Mouse (Mus musculus): Measurements from ENCODE around the gene Hsph1. TPM values are rescaled to one million over a fixed set of nuclear protein-coding genes. Genes with fewer than 3 reads are reported as not detected.
A peak's percentile ranks its signal among the peaks of the same experiment; 100 is the strongest.

Gene Hsph1
- polyA plus RNA-seq, 1 experiment from 2014 or later, result 104 TPM

DNA sequence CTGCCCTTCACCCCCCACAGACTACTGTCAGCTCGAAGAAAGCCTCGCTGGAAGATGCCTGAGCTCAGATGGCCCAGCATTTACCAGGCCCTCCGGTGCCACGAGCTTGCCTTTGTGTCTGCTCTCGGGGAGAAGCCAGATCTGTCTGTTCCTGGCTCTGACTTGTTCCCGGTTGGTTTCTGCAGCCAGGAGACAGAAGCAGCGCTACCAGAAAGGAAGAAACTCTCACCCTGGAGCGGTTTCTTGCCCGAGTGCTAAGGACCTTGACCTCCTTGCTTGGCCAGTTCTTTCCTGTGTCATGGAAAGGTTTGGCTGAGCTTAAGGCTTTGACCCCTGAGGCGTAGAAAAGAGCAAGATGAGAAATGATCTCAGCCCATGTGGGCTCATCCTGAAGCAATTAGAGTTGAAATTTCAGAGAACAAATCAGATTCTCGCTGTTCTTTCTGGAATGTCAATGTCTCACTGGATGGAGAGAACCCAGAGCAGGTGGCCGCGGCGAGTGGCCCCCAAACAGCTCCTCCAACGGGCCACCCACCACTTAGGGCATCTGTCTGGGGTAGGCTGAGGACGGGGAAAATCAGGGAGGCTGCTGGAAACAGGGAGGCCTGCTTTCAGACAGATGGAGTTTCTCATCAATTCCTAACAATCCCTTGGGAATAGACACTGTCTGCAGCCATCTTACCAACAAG is 24.6 kb downstream of the Hsph1 start:
- peak; percentile 24 for DNase-seq
- no peaks in the 10 kb centered on the region for H3K9me3 ChIP-seq (ENCODE audit: control insufficient read depth, low read length)
- no peaks in the 10 kb centered on the region for H3K27me3 ChIP-seq (ENCODE audit: control insufficient read depth, insufficient read depth, low read length)
- ATAC-seq (ENCODE audit: low FRiP score, low TSS enrichment), result no peak
- no peaks in the 10 kb centered on the region for H3K4me1 ChIP-seq (ENCODE audit: control insufficient read depth, insufficient read depth, low read length)
- H3K27ac ChIP-seq (replicated peaks; ENCODE audit: low read depth, low read length), result no peak overlapping the region
- WGBS, result 62% methylated on average over 16 of the region's 16 CpGs
- no peak overlapping the region for H3K4me3 ChIP-seq (replicated peaks; ENCODE audit: low read depth, low read length)
- no peak overlapping the region for H3K9ac ChIP-seq (replicated peaks; ENCODE audit: low read length)
- H3K4me2 ChIP-seq (ENCODE audit: low read length), result no peak overlapping the region
- H3K36me3 ChIP-seq (ENCODE audit: control insufficient read depth, insufficient read depth, low read length), result peaks cover 20% of the 10 kb centered on the region

DNA sequence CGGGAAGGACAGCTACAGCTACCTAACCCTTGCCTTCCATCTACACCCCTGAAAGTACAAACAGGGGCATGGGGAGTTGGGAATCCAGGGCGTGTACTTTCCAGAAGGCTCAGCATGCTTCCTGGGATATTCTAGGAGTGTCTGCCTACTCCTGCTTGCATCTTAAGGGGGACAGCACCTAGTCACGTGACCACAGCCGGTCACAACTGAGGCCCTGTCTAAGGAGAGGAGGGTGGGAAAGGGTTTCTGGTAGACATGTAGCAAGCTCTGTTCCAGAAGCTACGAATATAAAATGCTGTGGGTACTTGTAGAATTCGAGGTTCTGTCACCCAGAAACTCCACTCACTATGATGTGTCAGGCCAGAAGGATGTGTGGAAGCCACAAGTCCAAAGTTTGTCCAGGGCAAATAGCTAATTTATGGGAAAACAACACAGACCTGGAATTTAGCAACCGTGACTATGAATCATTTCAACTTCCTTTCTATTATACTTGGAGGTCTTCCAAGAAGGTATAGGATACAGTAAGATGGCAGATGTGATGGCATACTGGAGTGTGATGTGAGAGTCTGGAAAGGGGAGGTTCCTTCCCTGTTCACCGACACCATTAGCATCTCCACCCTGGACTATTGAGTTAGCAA is 29.0 kb downstream of the Hsph1 start:
- no peak overlapping the region for H3K4me3 ChIP-seq (replicated peaks; ENCODE audit: low read depth, low read length)
- H3K27me3 ChIP-seq (ENCODE audit: control insufficient read depth, insufficient read depth, low read length), result no peaks in the 10 kb centered on the region
- no peaks in the 10 kb centered on the region for H3K9me3 ChIP-seq (ENCODE audit: control insufficient read depth, low read length)
- no peak for DNase-seq
- H3K9ac ChIP-seq (replicated peaks; ENCODE audit: low read length), result no peak overlapping the region
- H3K4me1 ChIP-seq (ENCODE audit: control insufficient read depth, insufficient read depth, low read length), result no peaks in the 10 kb centered on the region
- H3K27ac ChIP-seq (replicated peaks; ENCODE audit: low read depth, low read length), result no peak overlapping the region
- no peaks in the 10 kb centered on the region for H3K36me3 ChIP-seq (ENCODE audit: control insufficient read depth, insufficient read depth, low read length)
- ATAC-seq (ENCODE audit: low FRiP score, low TSS enrichment), result no peak
- WGBS, result 85% methylated on average over 8 of the region's 8 CpGs
- H3K4me2 ChIP-seq (ENCODE audit: low read length), result no peak overlapping the region

DNA sequence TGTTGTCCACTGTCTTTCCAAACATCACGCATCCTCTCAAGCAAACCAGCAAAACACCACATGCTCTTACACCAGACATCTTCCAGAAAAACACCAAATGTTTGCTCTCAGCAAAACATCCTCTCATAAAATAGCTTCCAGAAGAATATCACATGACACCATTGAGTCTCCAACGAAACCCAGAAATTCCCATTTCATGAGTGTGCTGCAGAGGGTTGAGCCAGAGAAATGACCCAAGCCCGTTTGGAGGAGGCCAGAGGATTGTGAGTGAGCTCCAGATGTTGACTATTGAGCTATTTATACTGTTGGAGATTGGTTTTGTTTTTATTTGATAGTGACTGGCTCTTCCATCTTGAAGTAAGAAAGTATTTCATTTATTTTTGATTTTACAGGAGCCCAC is 32.9 kb downstream of the Hsph1 start:
- H3K27ac ChIP-seq (replicated peaks; ENCODE audit: low read depth, low read length), result no peak overlapping the region
- no peak overlapping the region for H3K4me2 ChIP-seq (ENCODE audit: low read length)
- no peak for DNase-seq
- H3K36me3 ChIP-seq (ENCODE audit: control insufficient read depth, insufficient read depth, low read length), result no peaks in the 10 kb centered on the region
- 77% methylated on average over 3 of the region's 3 CpGs for WGBS
- H3K9ac ChIP-seq (replicated peaks; ENCODE audit: low read length), result no peak overlapping the region
- no peaks in the 10 kb centered on the region for H3K4me1 ChIP-seq (ENCODE audit: control insufficient read depth, insufficient read depth, low read length)
- no peak for ATAC-seq (ENCODE audit: low FRiP score, low TSS enrichment)
- no peaks in the 10 kb centered on the region for H3K9me3 ChIP-seq (ENCODE audit: control insufficient read depth, low read length)
- H3K4me3 ChIP-seq (replicated peaks; ENCODE audit: low read depth, low read length), result no peak overlapping the region
- no peaks in the 10 kb centered on the region for H3K27me3 ChIP-seq (ENCODE audit: control insufficient read depth, insufficient read depth, low read length)

DNA sequence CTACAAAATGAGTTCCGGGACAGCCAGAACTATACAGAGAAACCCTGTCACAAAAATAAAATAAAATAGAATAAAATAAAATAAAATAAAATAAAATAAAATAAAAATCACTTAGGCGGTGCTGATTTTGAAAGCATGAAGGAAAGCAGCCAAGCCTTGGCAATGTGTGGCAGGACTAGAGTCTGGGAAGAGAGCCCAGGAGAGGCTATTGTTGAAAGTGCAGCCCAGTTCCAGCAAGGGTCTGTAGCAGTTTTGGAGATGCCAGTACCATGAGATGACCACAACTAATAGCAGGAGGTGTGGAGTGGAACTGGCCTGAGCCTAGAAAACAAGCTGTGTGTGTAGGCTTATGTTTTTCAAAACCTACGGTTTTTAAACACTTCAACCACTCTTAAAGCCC is 34.2 kb downstream of the Hsph1 start:
- Histone ChIP-seq H3K4me3 (replicated peaks; ENCODE audit: low read depth, low read length) (no peak overlapping the region), H3K36me3 (ENCODE audit: control insufficient read depth, insufficient read depth, low read length) (no peaks in the 10 kb centered on the region), H3K9ac (replicated peaks; ENCODE audit: low read length) (no peak overlapping the region), H3K4me1 (ENCODE audit: control insufficient read depth, insufficient read depth, low read length) (no peaks in the 10 kb centered on the region), H3K4me2 (ENCODE audit: low read length) (no peak overlapping the region), H3K27me3 (ENCODE audit: control insufficient read depth, insufficient read depth, low read length) (no peaks in the 10 kb centered on the region), H3K9me3 (ENCODE audit: control insufficient read depth, low read length) (no peaks in the 10 kb centered on the region), H3K27ac (replicated peaks; ENCODE audit: low read depth, low read length) (no peak overlapping the region)
- 100% methylated on average over 3 of the region's 3 CpGs for WGBS
- DNase-seq (no peak), ATAC-seq (ENCODE audit: low FRiP score, low TSS enrichment) (no peak)

DNA sequence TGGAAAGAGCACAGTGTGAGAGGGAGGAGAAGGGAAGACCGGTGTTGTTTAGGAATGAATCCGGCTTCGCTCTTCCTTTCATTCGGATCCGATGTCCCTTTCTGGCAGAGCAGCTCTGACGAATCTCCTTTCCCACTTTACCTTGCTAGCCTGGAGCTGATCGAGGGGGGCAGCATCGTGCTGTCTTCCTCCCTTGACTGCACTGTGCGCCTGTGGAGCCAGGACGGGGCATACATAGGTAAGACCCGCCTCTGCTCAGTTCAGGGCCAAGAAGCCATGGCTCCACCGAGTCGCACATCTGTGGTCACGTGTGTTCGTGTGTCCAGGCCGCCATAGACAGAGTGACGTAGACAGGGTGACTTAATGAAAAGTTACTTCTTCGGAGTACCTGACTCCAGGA is 38.8 kb downstream of the Hsph1 start:
- Histone ChIP-seq H3K4me1 (ENCODE audit: control insufficient read depth, insufficient read depth, low read length) (no peaks in the 10 kb centered on the region), H3K9me3 (ENCODE audit: control insufficient read depth, low read length) (no peaks in the 10 kb centered on the region), H3K4me2 (ENCODE audit: low read length) (no peak overlapping the region), H3K27me3 (ENCODE audit: control insufficient read depth, insufficient read depth, low read length) (no peaks in the 10 kb centered on the region), H3K27ac (replicated peaks; ENCODE audit: low read depth, low read length) (no peak overlapping the region), H3K4me3 (replicated peaks; ENCODE audit: low read depth, low read length) (no peak overlapping the region), H3K36me3 (ENCODE audit: control insufficient read depth, insufficient read depth, low read length) (no peaks in the 10 kb centered on the region), H3K9ac (replicated peaks; ENCODE audit: low read length) (no peak overlapping the region)
- no peak for ATAC-seq (ENCODE audit: low FRiP score, low TSS enrichment)
- DNase-seq, result no peak
- 44% methylated on average over 18 of the region's 18 CpGs for WGBS

DNA sequence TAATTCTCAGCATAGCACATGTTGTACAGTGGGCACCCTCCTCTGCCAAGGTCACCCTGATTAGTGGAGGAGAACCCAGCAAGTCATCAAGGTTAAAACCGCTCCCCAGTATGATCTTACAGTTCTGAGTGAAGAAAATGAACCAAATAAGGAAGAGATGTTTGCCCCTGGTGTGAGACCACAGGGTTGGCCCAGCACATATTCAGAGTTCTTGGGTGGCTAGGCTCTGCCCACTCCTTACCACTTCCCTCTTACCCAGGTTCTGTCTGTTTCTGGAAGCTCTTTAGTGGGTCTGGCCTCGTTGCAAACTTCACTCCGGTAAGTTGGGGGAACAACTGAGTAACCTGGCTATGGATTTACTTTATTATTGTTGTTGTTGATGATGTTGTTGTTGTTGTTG is 42.0 kb downstream of the Hsph1 start:
- Histone ChIP-seq H3K4me2 (ENCODE audit: low read length) (no peak overlapping the region), H3K36me3 (ENCODE audit: control insufficient read depth, insufficient read depth, low read length) (no peaks in the 10 kb centered on the region), H3K27me3 (ENCODE audit: control insufficient read depth, insufficient read depth, low read length) (no peaks in the 10 kb centered on the region), H3K4me3 (replicated peaks; ENCODE audit: low read depth, low read length) (no peak overlapping the region), H3K4me1 (ENCODE audit: control insufficient read depth, insufficient read depth, low read length) (no peaks in the 10 kb centered on the region), H3K9ac (replicated peaks; ENCODE audit: low read length) (no peak overlapping the region), H3K27ac (replicated peaks; ENCODE audit: low read depth, low read length) (no peak overlapping the region), H3K9me3 (ENCODE audit: control insufficient read depth, low read length) (no peaks in the 10 kb centered on the region)
- no peak for DNase-seq
- ATAC-seq (ENCODE audit: low FRiP score, low TSS enrichment), result no peak
- 92% methylated on average over 3 of the region's 3 CpGs for WGBS

DNA sequence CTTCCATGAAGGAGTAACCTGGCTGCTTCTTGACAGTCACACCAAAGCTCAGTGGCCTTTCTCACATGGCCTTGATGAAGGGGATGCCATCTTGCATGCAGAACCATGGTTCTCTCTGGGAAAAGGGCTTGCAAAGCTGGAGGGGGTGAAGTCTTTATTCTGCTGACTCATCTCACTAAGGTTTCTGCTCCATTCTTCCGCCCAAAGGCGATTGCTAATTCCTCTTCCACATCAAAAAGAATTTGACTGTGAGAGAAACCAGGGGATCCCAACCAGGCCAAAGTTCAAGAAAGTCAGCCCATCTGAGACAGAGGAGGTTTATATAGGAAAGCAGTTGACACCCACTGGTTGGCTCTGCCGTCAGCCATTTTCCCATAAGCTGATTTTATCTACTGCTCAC is 46.2 kb downstream of the Hsph1 start:
- Histone ChIP-seq H3K27ac (replicated peaks; ENCODE audit: low read depth, low read length) (no peak overlapping the region), H3K27me3 (ENCODE audit: control insufficient read depth, insufficient read depth, low read length) (no peaks in the 10 kb centered on the region), H3K4me3 (replicated peaks; ENCODE audit: low read depth, low read length) (no peak overlapping the region), H3K36me3 (ENCODE audit: control insufficient read depth, insufficient read depth, low read length) (no peaks in the 10 kb centered on the region), H3K4me2 (ENCODE audit: low read length) (no peak overlapping the region), H3K9me3 (ENCODE audit: control insufficient read depth, low read length) (no peaks in the 10 kb centered on the region), H3K9ac (replicated peaks; ENCODE audit: low read length) (no peak overlapping the region), H3K4me1 (ENCODE audit: control insufficient read depth, insufficient read depth, low read length) (0 out of 2 replicates have a peak, but pooled peaks cover 3% of the 10 kb centered on the region)
- DNase-seq, result no peak
- no peak for ATAC-seq (ENCODE audit: low FRiP score, low TSS enrichment)
- WGBS, result 74% methylated on average over 3 of the region's 3 CpGs

DNA sequence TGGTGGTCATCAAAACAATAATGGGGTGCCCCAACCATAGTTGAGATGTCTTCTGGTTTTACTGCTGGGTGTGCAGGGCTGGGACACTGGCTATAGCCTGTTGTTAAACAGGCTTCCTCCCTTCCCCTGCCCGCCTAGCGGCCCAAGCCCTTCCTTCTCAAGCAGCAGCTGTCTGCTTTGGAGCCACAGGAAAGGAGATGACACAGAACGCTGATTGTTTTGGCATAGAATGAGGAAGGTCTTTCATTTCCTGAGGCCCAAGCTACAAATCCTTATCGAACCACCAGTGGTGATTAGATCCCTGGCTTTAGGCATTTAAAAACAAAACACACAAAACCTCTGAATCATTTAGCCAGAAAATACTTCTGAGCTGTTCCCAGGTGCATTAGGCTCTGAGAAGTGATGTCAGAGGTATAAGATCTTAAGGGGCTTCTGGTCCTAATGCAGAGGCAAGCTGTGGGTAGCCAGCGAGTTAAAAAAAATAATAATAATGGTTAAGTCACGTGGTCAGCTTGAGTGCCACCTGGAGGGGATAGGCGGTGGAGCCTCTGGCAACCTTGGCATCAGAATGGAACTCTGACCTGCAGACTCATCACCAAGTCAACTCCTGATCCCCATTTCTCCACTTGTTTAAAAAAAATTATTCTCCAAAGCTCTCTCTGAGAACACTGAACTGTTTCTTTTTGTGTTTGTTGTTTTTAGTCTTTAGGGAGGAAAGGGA is 47.2 kb downstream of the Hsph1 start:
- Histone ChIP-seq H3K9me3 (ENCODE audit: control insufficient read depth, low read length) (no peaks in the 10 kb centered on the region), H3K9ac (replicated peaks; ENCODE audit: low read length) (no peak overlapping the region), H3K4me2 (ENCODE audit: low read length) (no peak overlapping the region), H3K27me3 (ENCODE audit: control insufficient read depth, insufficient read depth, low read length) (no peaks in the 10 kb centered on the region), H3K4me3 (replicated peaks; ENCODE audit: low read depth, low read length) (no peak overlapping the region), H3K36me3 (ENCODE audit: control insufficient read depth, insufficient read depth, low read length) (no peaks in the 10 kb centered on the region), H3K27ac (replicated peaks; ENCODE audit: low read depth, low read length) (no peak overlapping the region), H3K4me1 (ENCODE audit: control insufficient read depth, insufficient read depth, low read length) (0 out of 2 replicates have a peak, but pooled peaks cover 3% of the 10 kb centered on the region)
- 70% methylated on average over 7 of the region's 7 CpGs for WGBS
- DNase-seq (no peak), ATAC-seq (ENCODE audit: low FRiP score, low TSS enrichment) (no peak)

All from midbrain, embryonic 14.5 days (tissue).